Mouse (Mus musculus) limb, embryonic 11.5 days (tissue): Measurements from ENCODE around the gene Nt5m. TPM values are rescaled to one million over a fixed set of nuclear protein-coding genes. Genes with fewer than 3 reads are reported as not detected.

ENCODE experiments used
- ATAC-seq: fragments of 200-750 bp; cut with Nextera tagmentation; 2 replicates; pipeline ENCODE4 v1.8.0; 2017; ENCODE audit warnings: low read depth; ENCODE audit not compliant: insufficient number of reproducible peaks, low FRiP score, low TSS enrichment
- DNase-seq: peaks from one replicate; pipeline ENCODE4 v3.0.0-alpha.2; 2015; ENCODE audit warnings: low spot score
- H3K27ac ChIP-seq: fragments of 300-500 bp; sonication (generic); replicated peaks from 2 replicates; pipeline ENCODE4 v1.5.1; 2014; ENCODE audit warnings: low read depth, mild to moderate bottlenecking, low read length
- H3K27me3 ChIP-seq: fragments of 300-500 bp; sonication (generic); 2 replicates; pipeline ENCODE4 v1.6.1; 2014; ENCODE audit warnings: mild to moderate bottlenecking, low read length, mixed read lengths; ENCODE audit not compliant: control insufficient read depth, insufficient read depth
- H3K36me3 ChIP-seq: fragments of 300-500 bp; sonication (generic); 2 replicates; pipeline ENCODE4 v1.6.1; 2014; ENCODE audit warnings: mild to moderate bottlenecking, low read length, moderate library complexity, mixed read lengths; ENCODE audit not compliant: control insufficient read depth, insufficient read depth
- H3K4me1 ChIP-seq: fragments of 300-500 bp; sonication (generic); 2 replicates; pipeline ENCODE4 v1.6.1; 2014; ENCODE audit warnings: low read length, mixed read lengths; ENCODE audit not compliant: control insufficient read depth, insufficient read depth
- H3K4me2 ChIP-seq: fragments of 300-500 bp; sonication (generic); 2 replicates; pipeline ENCODE4 v1.6.1; 2014; ENCODE audit warnings: low read depth, mild to moderate bottlenecking, moderate library complexity; ENCODE audit not compliant: severe bottlenecking
- H3K4me3 ChIP-seq: fragments of 300-500 bp; sonication (generic); 2 replicates; pipeline ENCODE4 v1.5.1; 2014; ENCODE audit warnings: low read depth, low read length
- H3K9ac ChIP-seq: fragments of 300-500 bp; sonication (generic); 2 replicates; pipeline ENCODE4 v1.6.1; 2014; ENCODE audit warnings: mild to moderate bottlenecking, low read length
- H3K9me3 ChIP-seq: fragments of 300-500 bp; sonication (generic); 2 replicates; pipeline ENCODE4 v1.6.1; 2016; ENCODE audit warnings: low read length; ENCODE audit not compliant: control insufficient read depth
- WGBS: fragments of 180-500 bp; shearing (Covaris S2); extraction: QIAGEN DNeasy Blood & Tissue Kit; methylation state at CpG from one replicate; pipeline ENCODE4 v1.1.7; 2014; 5-methylcytosine and 5-hydroxymethylcytosine counted together
- polyA plus RNA-seq: library from polyadenylated mRNA; unstranded; fragments of >200 nt; fragmentation: Nextera tagmentation; extraction: Ambion mirVana; gene quantifications from 2 replicates; pipeline ENCODE4 v1.2.1, GENCODE M21; 2014

The Nt5m gene
- polyA plus RNA-seq, 1 experiment from 2014 or later, result 36.1 TPM

DNA sequence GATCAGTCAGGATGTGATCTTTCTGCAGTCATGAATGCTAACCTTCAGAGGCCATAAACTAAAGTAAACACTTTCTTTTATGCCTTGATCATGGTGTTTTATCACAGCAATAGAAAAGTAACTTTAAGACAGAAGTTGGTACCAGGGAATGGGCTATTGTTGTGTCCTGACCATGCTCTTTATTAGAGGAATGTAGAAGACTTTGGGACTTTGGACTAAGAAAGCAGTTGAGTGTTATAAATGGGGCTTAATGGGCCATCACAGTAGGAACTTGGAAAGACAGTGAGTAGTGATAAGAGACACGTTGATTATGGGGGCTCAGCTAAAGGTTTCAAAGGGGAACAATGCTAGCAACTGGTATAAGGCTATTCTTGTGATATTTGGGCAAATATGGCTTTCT lies 47.7 kb downstream of the Nt5m start:
- H3K4me1 ChIP-seq, result no peaks in the 10 kb centered on the region
- no peak overlapping the region for H3K4me2 ChIP-seq
- no peak overlapping the region for H3K27ac ChIP-seq
- DNase-seq (no peak), ATAC-seq (no peak)
- WGBS, result 86% methylated on average over 1 of the region's 1 CpGs
- H3K9me3 ChIP-seq, result no peaks in the 10 kb centered on the region
- H3K27me3 ChIP-seq, result no peaks in the 10 kb centered on the region
- H3K36me3 ChIP-seq, result no peaks in the 10 kb centered on the region
- no peak overlapping the region for H3K4me3 ChIP-seq
- no peak overlapping the region for H3K9ac ChIP-seq

DNA sequence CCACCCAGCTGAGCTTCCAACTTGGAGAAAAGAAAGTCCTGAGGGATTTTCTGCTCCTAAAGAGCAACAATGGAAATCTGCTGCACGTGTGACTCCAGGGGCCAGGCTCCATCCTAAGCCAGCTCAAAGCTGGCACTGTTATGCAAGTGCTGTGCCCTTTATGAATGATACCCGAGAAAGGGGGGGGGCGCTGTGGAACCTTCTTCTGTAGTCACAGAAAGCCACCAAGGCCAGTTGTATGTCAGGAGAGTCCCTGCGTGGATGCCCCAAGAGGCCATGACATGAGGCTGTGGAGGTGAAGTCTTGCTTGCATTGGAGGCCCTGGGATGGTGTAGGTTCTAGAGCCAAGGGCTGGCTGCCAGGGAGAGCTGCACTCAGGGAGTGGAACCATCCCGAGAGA lies 48.9 kb downstream of the Nt5m start:
- Histone ChIP-seq H3K4me2 (no peak overlapping the region), H3K4me3 (no peak overlapping the region), H3K27ac (no peak overlapping the region), H3K9ac (no peak overlapping the region), H3K36me3 (no peaks in the 10 kb centered on the region), H3K9me3 (no peaks in the 10 kb centered on the region), H3K27me3 (no peaks in the 10 kb centered on the region), H3K4me1 (no peaks in the 10 kb centered on the region)
- ATAC-seq (no peak), DNase-seq (no peak)
- WGBS, result 81% methylated on average over 5 of the region's 5 CpGs

GRCm38 (mm10) chr11:59891854-59892253 lies 52.6 kb downstream of the Nt5m start:
- no peak overlapping the region for H3K27ac ChIP-seq
- H3K4me3 ChIP-seq, result no peak overlapping the region
- H3K9me3 ChIP-seq, result no peaks in the 10 kb centered on the region
- ATAC-seq (no peak), DNase-seq (no peak)
- H3K4me1 ChIP-seq, result no peaks in the 10 kb centered on the region
- H3K36me3 ChIP-seq, result no peaks in the 10 kb centered on the region
- no peaks in the 10 kb centered on the region for H3K27me3 ChIP-seq
- H3K9ac ChIP-seq, result no peak overlapping the region
- no peak overlapping the region for H3K4me2 ChIP-seq
- 61% methylated on average over 6 of the region's 6 CpGs for WGBS

- no peak overlapping the region for H3K9ac ChIP-seq
- H3K27ac ChIP-seq, result no peak overlapping the region
- H3K4me2 ChIP-seq, result no peak overlapping the region
- H3K27me3 ChIP-seq, result no peaks in the 10 kb centered on the region
- no peak overlapping the region for H3K4me3 ChIP-seq
- ATAC-seq (no peak), DNase-seq (no peak)
- no peaks in the 10 kb centered on the region for H3K36me3 ChIP-seq
- H3K4me1 ChIP-seq, result no peaks in the 10 kb centered on the region
- 66% methylated on average over 10 of the region's 10 CpGs for WGBS
- no peaks in the 10 kb centered on the region for H3K9me3 ChIP-seq
Observed at GRCm38 (mm10) chr11:59893153-59893788, 54.0 kb downstream of the Nt5m start.

- Histone ChIP-seq H3K27me3 (no peaks in the 10 kb centered on the region), H3K36me3 (no peaks in the 10 kb centered on the region), H3K9ac (no peak overlapping the region), H3K4me3 (no peak overlapping the region), H3K27ac (no peak overlapping the region), H3K9me3 (no peaks in the 10 kb centered on the region), H3K4me1 (no peaks in the 10 kb centered on the region), H3K4me2 (no peak overlapping the region)
- WGBS, result 60% methylated on average over 6 of the region's 6 CpGs
- ATAC-seq, result no peak
- DNase-seq, result no peak
Observed at GRCm38 (mm10) chr11:59894916-59895315, 55.7 kb downstream of the Nt5m start.

DNA sequence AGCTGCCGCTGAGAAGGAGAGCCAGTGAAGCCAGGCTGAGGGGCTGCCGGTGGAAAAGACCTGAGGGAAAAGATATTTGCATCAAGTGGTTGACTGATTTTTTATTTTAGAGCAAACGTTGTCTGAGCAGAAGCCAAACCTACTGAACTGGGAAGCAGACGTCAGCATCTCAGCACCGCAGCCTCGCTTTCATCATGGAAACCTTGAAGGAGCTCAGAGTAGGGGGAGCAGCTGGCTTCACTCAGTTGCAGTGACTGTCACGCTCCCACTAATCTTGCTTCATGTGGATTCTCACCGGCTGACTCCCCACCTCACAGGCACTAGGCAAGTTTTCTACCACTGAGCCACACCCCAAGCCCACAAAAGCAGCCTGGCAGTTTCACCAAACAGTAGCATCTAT lies 56.1 kb downstream of the Nt5m start:
- Histone ChIP-seq H3K4me3 (no peak overlapping the region), H3K4me2 (no peak overlapping the region), H3K9ac (no peak overlapping the region), H3K27ac (no peak overlapping the region), H3K9me3 (no peaks in the 10 kb centered on the region), H3K36me3 (no peaks in the 10 kb centered on the region), H3K27me3 (no peaks in the 10 kb centered on the region), H3K4me1 (no peaks in the 10 kb centered on the region)
- DNase-seq (no peak), ATAC-seq (no peak)
- 79% methylated on average over 8 of the region's 8 CpGs for WGBS

DNA sequence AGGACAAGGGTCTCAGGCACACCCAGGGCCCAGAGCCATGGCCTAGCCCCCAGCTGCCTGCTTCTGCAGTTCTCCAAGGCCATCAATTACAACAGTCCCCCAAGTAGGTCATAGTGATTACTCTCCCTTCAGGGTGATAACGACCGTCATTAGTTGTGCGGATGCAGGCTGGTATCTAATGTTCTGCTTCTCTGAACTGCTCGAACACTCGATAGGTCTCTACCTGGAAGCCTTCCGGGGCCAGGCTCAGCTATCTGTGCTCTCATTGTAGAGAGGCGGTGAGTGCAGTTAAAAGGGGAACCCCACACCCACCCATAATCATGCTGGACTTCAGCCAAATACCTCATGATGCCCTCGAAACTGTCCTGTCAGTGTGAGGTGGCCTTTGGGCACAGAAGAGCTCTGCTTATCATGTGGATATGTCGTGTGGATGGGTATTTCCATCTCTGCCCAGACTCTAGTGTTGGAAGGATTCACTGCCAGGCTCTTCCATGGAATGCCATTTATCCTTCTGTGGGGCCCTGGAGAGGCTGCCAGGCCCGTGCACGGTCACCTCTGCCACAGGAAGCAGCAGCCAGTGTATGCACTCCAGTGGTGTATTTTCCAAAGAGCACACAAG lies 58.8 kb downstream of the Nt5m start:
- no peaks in the 10 kb centered on the region for H3K36me3 ChIP-seq
- no peaks in the 10 kb centered on the region for H3K27me3 ChIP-seq
- H3K9me3 ChIP-seq, result no peaks in the 10 kb centered on the region
- ATAC-seq (no peak), DNase-seq (no peak)
- no peaks in the 10 kb centered on the region for H3K4me1 ChIP-seq
- H3K4me2 ChIP-seq, result no peak overlapping the region
- 65% methylated on average over 11 of the region's 11 CpGs for WGBS
- H3K9ac ChIP-seq, result no peak overlapping the region
- H3K27ac ChIP-seq, result no peak overlapping the region
- H3K4me3 ChIP-seq, result no peak overlapping the region

GRCm38 (mm10) chr11:59899711-59900685 lies 60.8 kb downstream of the Nt5m start:
- no peak for DNase-seq
- H3K4me3 ChIP-seq, result no peak overlapping the region
- no peaks in the 10 kb centered on the region for H3K4me1 ChIP-seq
- H3K4me2 ChIP-seq, result no peak overlapping the region
- H3K27ac ChIP-seq, result no peak overlapping the region
- no peak for ATAC-seq
- H3K9me3 ChIP-seq, result no peaks in the 10 kb centered on the region
- no peaks in the 10 kb centered on the region for H3K27me3 ChIP-seq
- WGBS, result 51% methylated on average over 13 of the region's 13 CpGs
- H3K36me3 ChIP-seq, result no peaks in the 10 kb centered on the region
- H3K9ac ChIP-seq, result no peak overlapping the region
